Mouse (Mus musculus): Measurements from ENCODE around the gene Fam84a. TPM values are rescaled to one million over a fixed set of nuclear protein-coding genes. Genes with fewer than 3 reads are reported as not detected.
A peak's percentile ranks its signal among the peaks of the same experiment; 100 is the strongest.

Gene Fam84a
- 0.23 TPM for polyA plus RNA-seq (2021)

DNA sequence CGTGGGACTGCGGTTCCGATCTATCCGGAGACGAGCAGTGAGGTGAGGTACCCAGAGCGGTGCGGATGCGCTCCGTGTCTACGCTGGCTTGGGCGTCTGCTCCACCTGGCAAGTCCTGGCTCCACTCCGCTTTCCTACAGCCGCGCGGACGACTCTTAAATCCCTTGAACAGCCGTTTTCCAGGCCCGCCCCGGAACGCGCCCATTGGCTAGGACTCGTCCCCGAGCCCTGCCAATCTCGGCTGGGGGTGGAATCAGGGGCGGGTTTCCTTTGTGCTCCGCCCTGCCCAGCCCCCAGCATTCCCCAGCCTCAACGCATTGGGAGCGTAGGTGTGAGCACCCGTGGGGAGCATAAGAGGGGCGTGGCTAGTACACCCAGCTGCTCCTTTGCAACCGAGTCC, at the start of gene Fam84a:
Fam84a (minus strand) TSS at position 134 of the 400 bp plus-strand sequence.
- CTCF ChIA-PET = no interaction called here
- DNase-seq (ENCODE audit: low read depth, low spot score) (no peak), ATAC-seq (peak; percentile 92)
- no peak for TF ChIP-seq CTCF (IDR thresholded peaks at IDR 0.05)
- in situ Hi-C loops (cut with MboI; ENCODE audit: low pct_unique_long_range_greater_than_20kb) = no loop called here
- POLR2A ChIA-PET = no interaction called here
- no peaks in the 10 kb centered on the region for H3K27me3 ChIP-seq

GRCm38 (mm10) chr12:14195479-14195878, 43.6 kb upstream of the Fam84a start:
- ChIA-PET CTCF (interaction anchor here (1.2 kb wide), 1 partner anchor 11 kb away, joined by 3 read pairs; no protein-coding TSS in a partner anchor), POLR2A (interaction anchor here (0.6 kb wide), 1 partner anchor 1267 kb away, joined by 3 read pairs; no protein-coding TSS in a partner anchor)
- no peaks in the 10 kb centered on the region for H3K27me3 ChIP-seq
- in situ Hi-C loops (cut with MboI; ENCODE audit: low pct_unique_long_range_greater_than_20kb) = no loop called here
- no peak for DNase-seq (ENCODE audit: low read depth, low spot score)
- TF ChIP-seq CTCF (IDR thresholded peaks at IDR 0.05) = no peak
- ATAC-seq = no peak

DNA sequence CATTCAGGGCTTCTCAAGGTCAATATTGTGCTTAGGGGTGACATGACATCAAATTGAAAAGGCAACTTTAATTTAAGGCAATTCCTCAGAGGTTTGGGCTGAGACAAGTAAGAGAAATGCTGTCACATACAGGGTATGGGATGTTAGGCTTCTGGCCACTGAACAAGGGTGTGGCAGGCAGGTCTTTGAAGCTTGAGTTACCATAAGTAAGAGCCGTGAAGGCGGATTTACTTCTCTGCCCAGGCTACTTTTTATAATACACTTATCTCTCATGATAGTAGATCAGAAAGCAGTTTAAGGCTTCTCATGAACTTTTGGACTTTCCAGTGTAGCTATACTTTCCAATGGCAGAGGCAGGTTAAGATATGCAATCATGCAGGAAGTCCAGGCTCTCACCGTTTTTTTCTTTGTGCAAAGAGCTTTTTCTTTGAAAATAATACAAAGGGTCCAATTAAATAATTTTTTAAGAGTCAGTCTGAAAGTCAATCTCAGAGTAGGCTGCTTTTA, 34.9 kb upstream of the Fam84a start:
- CTCF ChIA-PET = interaction anchor here (1.6 kb wide), 1 partner anchor 14 kb away, joined by 3 read pairs; no protein-coding TSS in a partner anchor
- no peak for ATAC-seq
- no peak for DNase-seq (ENCODE audit: low read depth, low spot score)
- no peak for TF ChIP-seq CTCF (IDR thresholded peaks at IDR 0.05)
- no peaks in the 10 kb centered on the region for H3K27me3 ChIP-seq
- POLR2A ChIA-PET = no interaction called here
- in situ Hi-C loops (cut with MboI; ENCODE audit: low pct_unique_long_range_greater_than_20kb) = no loop called here

DNA sequence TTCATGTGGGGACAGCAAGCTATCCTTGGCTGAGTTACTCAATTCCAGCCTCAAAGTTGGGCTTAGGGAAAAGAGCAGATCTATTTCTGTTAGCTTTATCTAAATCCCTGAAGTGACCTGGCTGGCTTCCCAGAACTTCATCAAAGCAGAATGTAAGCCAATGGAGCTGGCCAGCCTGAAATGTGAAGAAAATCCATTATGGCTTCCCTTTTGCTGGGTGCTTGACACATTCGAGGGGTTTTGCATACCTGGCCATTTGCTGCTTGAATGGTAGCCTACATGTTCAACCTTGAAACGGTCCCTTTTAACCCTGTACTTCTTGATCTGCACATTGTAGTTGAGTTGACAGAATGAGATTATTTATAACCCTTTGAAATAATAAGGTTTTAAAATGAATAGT, 13.9 kb upstream of the Fam84a start:
- no peaks in the 10 kb centered on the region for H3K27me3 ChIP-seq
- POLR2A ChIA-PET = no interaction called here
- TF ChIP-seq CTCF (IDR thresholded peaks at IDR 0.05) = no peak
- ATAC-seq = no peak
- in situ Hi-C loops (cut with MboI; ENCODE audit: low pct_unique_long_range_greater_than_20kb) = no loop called here
- CTCF ChIA-PET = no interaction called here
- no peak for DNase-seq (ENCODE audit: low read depth, low spot score)

DNA sequence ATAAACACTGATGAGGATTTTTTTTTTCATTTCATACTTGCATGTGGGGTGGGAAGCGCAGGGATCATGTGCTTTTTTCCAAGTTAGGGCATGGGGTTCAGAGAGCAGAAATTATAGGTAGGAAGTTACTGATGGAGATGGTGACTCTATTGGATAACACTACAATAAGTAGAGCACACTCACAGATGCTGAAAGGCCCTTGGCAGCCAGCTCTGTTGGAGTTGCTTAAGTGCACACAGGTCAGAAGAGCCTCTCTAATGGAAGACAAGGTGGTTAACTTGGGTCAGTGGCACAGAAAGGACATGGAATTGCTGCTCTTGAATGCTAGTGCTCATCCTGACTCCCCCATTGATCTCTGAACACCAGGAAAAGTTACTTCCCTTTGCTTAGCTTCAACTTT, 13.1 kb upstream of the Fam84a start:
- TF ChIP-seq CTCF (IDR thresholded peaks at IDR 0.05) = no peak
- no peaks in the 10 kb centered on the region for H3K27me3 ChIP-seq
- no peak for ATAC-seq
- no peak for DNase-seq (ENCODE audit: low read depth, low spot score)
- CTCF ChIA-PET = no interaction called here
- POLR2A ChIA-PET = no interaction called here
- in situ Hi-C loops (cut with MboI; ENCODE audit: low pct_unique_long_range_greater_than_20kb) = no loop called here

GRCm38 (mm10) chr12:14152426-14152825, 572 bp upstream of the Fam84a start:
- ATAC-seq = no peak
- in situ Hi-C loops (cut with MboI; ENCODE audit: low pct_unique_long_range_greater_than_20kb) = no loop called here

DNA sequence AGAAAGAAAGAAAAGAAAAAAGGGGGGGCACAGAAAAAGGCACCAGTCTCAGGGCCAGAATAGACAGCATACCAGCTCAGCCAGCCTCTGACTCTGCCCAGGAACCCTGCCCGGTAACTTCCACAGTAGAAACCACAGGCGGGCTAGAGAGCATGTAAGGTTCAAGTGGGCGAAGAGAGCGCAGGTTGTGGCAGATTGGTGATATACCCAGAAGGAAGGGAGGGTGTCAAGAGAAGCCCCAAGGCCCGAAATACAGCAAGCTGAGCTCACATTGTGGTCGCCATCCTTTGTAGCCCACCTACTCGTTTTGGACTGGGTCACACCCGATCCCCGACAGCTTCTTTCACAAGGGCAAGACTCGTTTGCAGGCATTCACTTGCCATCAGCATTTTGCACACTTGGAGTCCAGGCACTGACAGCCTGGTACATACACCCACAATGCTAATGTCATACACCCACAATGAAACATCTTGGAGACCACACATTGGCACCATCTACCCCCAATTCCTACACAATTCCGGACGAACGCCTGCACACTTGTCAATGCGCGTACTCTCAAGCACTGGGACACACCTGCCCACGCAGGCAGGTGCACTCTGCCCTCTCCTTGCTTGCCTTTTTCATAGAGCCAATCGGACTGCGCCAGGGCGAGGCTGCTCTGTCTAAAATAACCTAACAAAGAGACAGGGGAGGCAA, 770 bp downstream of the Fam84a start:
- in situ Hi-C loops (cut with MboI; ENCODE audit: low pct_unique_long_range_greater_than_20kb) = no loop called here
- no peak for DNase-seq (ENCODE audit: low read depth, low spot score)
- POLR2A ChIA-PET = no interaction called here
- CTCF ChIA-PET = no interaction called here
- ATAC-seq = no peak
- no peaks in the 10 kb centered on the region for H3K27me3 ChIP-seq
- TF ChIP-seq CTCF (IDR thresholded peaks at IDR 0.05) = no peak

More at GRCm38 (mm10) chr12:14152426-14152825, 572 bp upstream of the Fam84a start:
- H3K27me3 ChIP-seq = no peaks in the 10 kb centered on the region
- DNase-seq (ENCODE audit: low read depth, low spot score) = no peak
- TF ChIP-seq CTCF (IDR thresholded peaks at IDR 0.05) = no peak
- CTCF ChIA-PET = no interaction called here
- POLR2A ChIA-PET = no interaction called here

DNA sequence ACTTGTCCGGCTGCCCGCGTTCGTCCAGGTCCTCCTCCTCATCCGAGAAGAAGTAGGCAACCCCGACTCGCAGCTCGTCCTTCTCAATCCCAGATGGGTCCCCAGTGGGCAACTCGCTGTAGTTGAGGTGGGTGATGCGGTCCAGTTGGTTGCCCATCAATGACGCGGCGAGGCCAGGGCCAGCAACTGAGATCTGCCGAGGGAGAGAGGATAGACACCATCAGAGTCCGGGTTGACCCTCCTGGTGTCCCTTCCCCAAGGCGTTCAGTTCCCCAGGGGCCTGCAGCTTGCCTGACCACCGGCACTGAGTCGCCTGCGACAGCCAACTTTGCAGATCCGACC, 1.3 kb downstream of the Fam84a start:
- ATAC-seq (no peak), DNase-seq (ENCODE audit: low read depth, low spot score) (no peak)
- H3K27me3 ChIP-seq = no peaks in the 10 kb centered on the region
- ChIA-PET CTCF (no interaction called here), POLR2A (no interaction called here)
- in situ Hi-C loops (cut with MboI; ENCODE audit: low pct_unique_long_range_greater_than_20kb) = no loop called here
- no peak for TF ChIP-seq CTCF (IDR thresholded peaks at IDR 0.05)

DNA sequence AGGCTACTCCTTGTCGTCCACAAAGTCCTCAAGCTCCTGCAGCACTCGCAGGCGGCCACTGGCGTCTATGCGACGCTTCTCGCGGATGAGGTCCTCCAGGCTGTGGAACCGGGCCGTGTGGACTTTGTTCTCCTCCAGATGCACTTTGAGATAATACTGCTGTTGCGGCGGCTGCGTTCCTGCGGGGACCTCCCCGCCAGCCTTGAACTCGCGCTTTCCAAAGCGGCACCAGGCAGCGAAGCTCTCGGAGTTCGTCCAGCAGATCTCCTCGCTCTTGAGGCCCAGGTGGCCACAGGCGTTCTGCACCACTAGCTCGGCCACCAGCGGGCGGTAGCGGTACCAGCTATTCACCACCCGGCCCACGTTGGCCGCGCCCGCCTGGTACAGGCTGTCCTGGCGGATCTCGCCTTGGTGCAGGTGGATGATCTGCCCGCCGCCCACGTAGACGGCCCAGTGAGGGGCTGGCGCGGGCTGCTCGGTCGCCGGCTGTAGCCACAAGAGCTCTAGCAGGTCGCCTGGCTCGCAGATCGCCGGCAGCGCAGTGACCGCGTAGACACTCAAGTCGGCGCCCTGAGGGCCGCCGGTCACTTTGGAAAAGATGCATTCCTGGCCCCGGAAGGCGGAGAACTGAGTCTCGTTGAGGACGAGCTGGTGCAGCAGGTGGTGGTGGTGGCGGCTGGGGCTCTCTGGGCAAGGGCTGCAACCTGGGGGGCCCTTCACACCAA, 1.8 kb downstream of the Fam84a start:
- ChIA-PET POLR2A (no interaction called here), CTCF (no interaction called here)
- TF ChIP-seq CTCF (IDR thresholded peaks at IDR 0.05) = no peak
- no peak for DNase-seq (ENCODE audit: low read depth, low spot score)
- ATAC-seq = no peak
- in situ Hi-C loops (cut with MboI; ENCODE audit: low pct_unique_long_range_greater_than_20kb) = no loop called here
- H3K27me3 ChIP-seq = no peaks in the 10 kb centered on the region

DNA sequence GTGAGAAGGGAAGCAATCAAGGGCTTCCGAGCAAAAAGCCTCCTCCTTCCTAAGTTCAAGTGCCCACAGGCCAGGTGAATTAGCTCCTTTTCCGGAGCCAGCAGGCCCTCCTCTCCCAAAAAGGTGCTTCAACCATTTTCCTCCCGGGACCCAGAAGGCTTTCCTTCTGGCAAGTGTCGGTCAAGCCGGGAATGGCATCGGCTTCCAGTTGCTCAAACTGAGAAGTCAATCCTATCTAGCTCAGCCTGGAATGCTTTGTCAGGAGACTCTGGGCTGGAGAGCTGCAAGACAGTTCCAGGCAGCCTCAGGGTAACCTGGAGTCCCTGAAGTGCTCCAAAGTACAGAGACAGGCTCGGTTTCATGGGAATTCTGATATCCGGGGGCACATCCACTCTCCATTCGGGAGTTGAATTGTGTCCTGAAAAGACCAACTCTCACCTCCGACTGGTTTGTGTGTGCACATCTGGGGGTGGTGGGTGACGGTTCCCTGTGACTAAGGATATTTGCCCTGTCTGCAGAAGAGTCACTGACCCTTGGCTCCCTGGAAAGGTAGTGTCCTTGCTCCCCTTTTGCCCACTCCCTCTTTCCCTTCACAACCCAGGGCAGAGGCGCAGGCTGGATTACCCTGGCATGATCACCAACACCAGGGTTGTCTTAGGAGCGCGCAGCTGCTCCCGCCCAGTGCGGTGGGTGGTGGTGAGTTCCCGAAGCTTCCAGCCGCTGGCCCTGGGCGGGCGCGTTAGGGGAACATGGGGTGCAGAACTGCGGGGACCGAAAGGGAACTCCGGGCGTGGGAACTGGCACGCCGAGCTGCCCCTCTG, 2.6 kb downstream of the Fam84a start:
- ATAC-seq (no peak), DNase-seq (ENCODE audit: low read depth, low spot score) (no peak)
- no peak for TF ChIP-seq CTCF (IDR thresholded peaks at IDR 0.05)
- in situ Hi-C loops (cut with MboI; ENCODE audit: low pct_unique_long_range_greater_than_20kb) = no loop called here
- ChIA-PET POLR2A (no interaction called here), CTCF (no interaction called here)
- H3K27me3 ChIP-seq = no peaks in the 10 kb centered on the region

DNA sequence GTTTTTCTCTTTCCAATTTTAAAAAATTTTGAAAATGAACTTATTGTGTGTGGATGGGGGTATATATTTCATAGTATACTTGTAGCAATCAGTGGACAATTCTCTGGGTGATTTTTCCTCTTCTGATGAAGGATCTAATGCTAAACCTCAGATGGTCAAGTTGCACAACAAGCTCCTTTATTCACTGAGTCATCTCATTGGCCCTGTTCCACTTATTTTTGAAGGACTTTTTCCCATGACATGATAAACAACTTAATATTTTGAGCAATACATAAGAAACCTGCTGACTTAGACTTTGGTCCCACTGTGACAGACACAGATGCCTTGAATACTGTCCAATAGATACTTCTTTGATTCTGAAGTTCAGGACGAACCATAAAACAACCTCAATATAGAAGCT, 14.8 kb downstream of the Fam84a start:
- ChIA-PET CTCF (no interaction called here), POLR2A (no interaction called here)
- TF ChIP-seq CTCF (IDR thresholded peaks at IDR 0.05) = no peak
- in situ Hi-C loops (cut with MboI; ENCODE audit: low pct_unique_long_range_greater_than_20kb) = no loop called here
- H3K27me3 ChIP-seq = no peaks in the 10 kb centered on the region
- ATAC-seq = no peak
- no peak for DNase-seq (ENCODE audit: low read depth, low spot score)
